Mouse (Mus musculus) liver, embryonic 15.5 days (tissue): ENCODE measurements around the gene Slc7a14. TPM values are rescaled to one million over a fixed set of nuclear protein-coding genes. Genes with fewer than 3 reads are reported as not detected.

Experiments used
- ATAC-seq: fragments of 200-750 bp; cut with Nextera tagmentation; 2 replicates; pipeline ENCODE4 v1.8.0; 2017; ENCODE audit warnings: moderate number of reproducible peaks, mild to moderate bottlenecking, moderate library complexity; ENCODE audit not compliant: insufficient read depth
- H3K27ac ChIP-seq: fragments of 300-500 bp; sonication (generic); replicated peaks from 2 replicates; pipeline ENCODE4 v1.5.1; 2015; ENCODE audit warnings: mild to moderate bottlenecking, inconsistent platforms
- H3K27me3 ChIP-seq: fragments of 300-500 bp; sonication (generic); 2 replicates; pipeline ENCODE4 v1.6.1; 2015; ENCODE audit warnings: mild to moderate bottlenecking, inconsistent platforms
- H3K36me3 ChIP-seq: fragments of 300-500 bp; sonication (generic); replicated peaks from 2 replicates; pipeline ENCODE4 v1.6.1; 2015; ENCODE audit warnings: moderate library complexity, mild to moderate bottlenecking, inconsistent platforms
- H3K4me1 ChIP-seq: fragments of 300-500 bp; sonication (generic); replicated peaks from 2 replicates; pipeline ENCODE4 v1.6.1; 2015; ENCODE audit warnings: inconsistent platforms
- H3K4me2 ChIP-seq: fragments of 300-500 bp; sonication (generic); 2 replicates; pipeline ENCODE4 v1.6.1; 2015; ENCODE audit warnings: moderate library complexity, mild to moderate bottlenecking, inconsistent platforms
- H3K4me3 ChIP-seq: fragments of 300-500 bp; sonication (generic); replicated peaks from 2 replicates; pipeline ENCODE4 v1.5.1; 2015; ENCODE audit warnings: mild to moderate bottlenecking, inconsistent platforms
- H3K9ac ChIP-seq: fragments of 300-500 bp; sonication (generic); 2 replicates; pipeline ENCODE4 v1.6.1; 2015; ENCODE audit warnings: moderate library complexity, mild to moderate bottlenecking, inconsistent platforms
- H3K9me3 ChIP-seq: fragments of 300-500 bp; sonication (generic); replicated peaks from 2 replicates; pipeline ENCODE4 v1.6.1; 2016; ENCODE audit warnings: inconsistent platforms
- WGBS: fragments of 180-500 bp; shearing (Covaris S2); methylation state at CpG from one replicate; pipeline ENCODE4 v1.1.7; 2015; ENCODE audit warnings: mixed read lengths; ENCODE audit not compliant: insufficient replicate concordance; 5-methylcytosine and 5-hydroxymethylcytosine counted together
- polyA plus RNA-seq: library from polyadenylated mRNA; unstranded; fragments of >200 nt; fragmentation: Nextera tagmentation; extraction: Ambion mirVana; gene quantifications from 2 replicates; pipeline ENCODE4 v1.2.1, GENCODE M21; 2015

Slc7a14 gene
- polyA plus RNA-seq, 1 experiment from 2014 or later, result 0.03 TPM

GRCm38 (mm10) chr3:31260964-31261346 is 49.2 kb downstream of the Slc7a14 start:
- Histone ChIP-seq H3K27ac (no peak overlapping the region), H3K4me3 (no peak overlapping the region), H3K9ac (no peak overlapping the region), H3K4me2 (no peak overlapping the region), H3K36me3 (no peaks in the 10 kb centered on the region), H3K4me1 (no peaks in the 10 kb centered on the region), H3K9me3 (no peaks in the 10 kb centered on the region), H3K27me3 (no peaks in the 10 kb centered on the region)
- no peak for ATAC-seq
- WGBS, result 53% methylated on average over 3 of the region's 3 CpGs

- H3K9ac ChIP-seq, result no peak overlapping the region
- H3K4me2 ChIP-seq, result no peak overlapping the region
- 0 out of 2 replicates have a peak, but pooled peaks have one; percentile 60 for ATAC-seq
- H3K4me1 ChIP-seq, result no peaks in the 10 kb centered on the region
- H3K4me3 ChIP-seq, result no peak overlapping the region
- no peak overlapping the region for H3K27ac ChIP-seq
- no peaks in the 10 kb centered on the region for H3K27me3 ChIP-seq
- H3K9me3 ChIP-seq, result no peaks in the 10 kb centered on the region
- H3K36me3 ChIP-seq, result no peaks in the 10 kb centered on the region
- WGBS, result 25% methylated on average over 7 of the region's 7 CpGs
Observed at GRCm38 (mm10) chr3:31260329-31260963, 49.7 kb downstream of the Slc7a14 start.

DNA sequence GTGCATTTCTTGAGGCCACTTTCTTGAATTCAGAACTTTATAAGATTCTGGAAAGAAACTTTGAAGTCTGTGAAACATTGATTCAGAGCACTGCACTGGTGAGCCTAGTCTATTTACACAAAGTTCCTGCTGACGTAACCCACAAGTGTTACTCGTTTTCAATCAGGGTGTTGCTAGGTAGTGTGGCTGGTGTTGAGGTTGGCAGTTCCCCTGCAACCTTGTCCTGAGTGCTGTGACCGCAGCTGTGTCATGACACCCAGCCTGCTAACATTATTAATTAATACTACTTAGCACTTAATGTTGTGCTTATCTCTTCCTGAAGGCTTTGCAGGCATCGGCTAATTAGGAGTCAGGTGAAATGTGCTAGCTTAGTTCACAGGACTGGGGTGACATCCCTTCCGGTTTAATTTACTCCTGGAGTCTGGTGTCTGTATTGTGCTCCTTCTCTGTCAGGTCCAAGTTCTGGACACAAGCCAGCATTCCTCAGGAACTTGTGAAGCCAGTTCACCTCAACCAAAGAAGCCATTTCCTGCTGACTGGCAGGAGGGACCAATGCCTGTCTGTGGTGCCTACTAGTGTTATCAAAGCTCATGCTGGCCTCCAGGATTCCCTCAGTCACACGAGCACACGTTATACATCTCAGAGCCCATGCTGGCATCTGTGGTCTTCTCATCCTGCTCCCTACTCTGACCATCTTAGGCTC is 50.5 kb downstream of the Slc7a14 start:
- H3K36me3 ChIP-seq, result no peaks in the 10 kb centered on the region
- H3K4me2 ChIP-seq, result no peak overlapping the region
- H3K27me3 ChIP-seq, result no peaks in the 10 kb centered on the region
- H3K27ac ChIP-seq, result no peak overlapping the region
- H3K9me3 ChIP-seq, result no peaks in the 10 kb centered on the region
- 46% methylated on average over 7 of the region's 7 CpGs for WGBS
- H3K4me1 ChIP-seq, result no peaks in the 10 kb centered on the region
- H3K9ac ChIP-seq, result no peak overlapping the region
- no peak for ATAC-seq
- H3K4me3 ChIP-seq, result no peak overlapping the region

DNA sequence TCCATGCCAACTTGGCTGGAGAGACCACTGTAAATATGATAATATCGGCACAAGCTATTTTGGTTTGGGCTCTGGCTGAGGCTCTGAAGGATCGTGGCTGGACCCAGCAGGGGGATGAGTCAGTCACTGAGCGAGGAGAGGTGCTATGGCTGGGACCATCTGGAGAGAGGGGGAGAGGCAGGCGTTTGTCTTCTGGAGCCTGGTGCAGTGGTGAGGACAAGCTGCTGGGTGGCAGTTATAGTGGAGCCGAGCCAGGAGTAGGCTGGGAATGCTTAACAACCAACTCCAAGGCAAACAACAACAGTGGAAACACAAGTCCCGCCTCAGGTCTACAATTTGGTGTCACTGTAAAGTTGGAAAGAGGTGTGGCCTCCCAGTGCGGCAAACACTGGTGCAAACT is 55.8 kb downstream of the Slc7a14 start:
- Histone ChIP-seq H3K9ac (no peak overlapping the region), H3K9me3 (no peaks in the 10 kb centered on the region), H3K36me3 (no peaks in the 10 kb centered on the region), H3K27ac (no peak overlapping the region), H3K4me3 (no peak overlapping the region), H3K4me1 (no peaks in the 10 kb centered on the region), H3K27me3 (no peaks in the 10 kb centered on the region), H3K4me2 (no peak overlapping the region)
- no peak for ATAC-seq
- WGBS, result 58% methylated on average over 7 of the region's 7 CpGs

DNA sequence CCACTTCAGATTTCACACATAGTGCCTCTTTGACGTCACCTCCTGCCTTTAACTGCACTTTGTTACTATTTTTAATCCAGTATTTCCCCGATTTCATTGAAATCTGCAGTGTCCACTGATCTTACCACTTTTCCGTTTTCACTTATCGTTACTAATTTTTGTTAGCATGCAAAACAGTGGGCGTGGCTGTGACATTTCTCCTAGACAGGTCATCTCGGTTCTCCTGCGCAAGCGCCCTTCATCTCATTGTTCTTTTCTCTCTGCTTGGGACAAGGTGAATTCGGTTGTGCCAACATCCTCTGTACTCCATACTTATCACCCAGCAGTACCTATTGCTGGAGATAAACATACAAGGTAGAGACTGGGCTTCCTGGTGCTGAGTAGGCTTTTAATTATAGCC is 56.3 kb downstream of the Slc7a14 start:
- no peaks in the 10 kb centered on the region for H3K9me3 ChIP-seq
- H3K27ac ChIP-seq, result no peak overlapping the region
- no peaks in the 10 kb centered on the region for H3K27me3 ChIP-seq
- no peaks in the 10 kb centered on the region for H3K4me1 ChIP-seq
- H3K36me3 ChIP-seq, result no peaks in the 10 kb centered on the region
- ATAC-seq, result no peak
- 71% methylated on average over 9 of the region's 9 CpGs for WGBS
- H3K9ac ChIP-seq, result no peak overlapping the region
- no peak overlapping the region for H3K4me2 ChIP-seq
- no peak overlapping the region for H3K4me3 ChIP-seq

- Histone ChIP-seq H3K9ac (no peak overlapping the region), H3K4me2 (no peak overlapping the region), H3K27ac (no peak overlapping the region), H3K27me3 (no peaks in the 10 kb centered on the region), H3K4me1 (no peaks in the 10 kb centered on the region), H3K4me3 (no peak overlapping the region), H3K36me3 (no peaks in the 10 kb centered on the region), H3K9me3 (no peaks in the 10 kb centered on the region)
- no peak for ATAC-seq
- 53% methylated on average over 3 of the region's 3 CpGs for WGBS
Observed at GRCm38 (mm10) chr3:31252566-31252965, 57.6 kb downstream of the Slc7a14 start.

DNA sequence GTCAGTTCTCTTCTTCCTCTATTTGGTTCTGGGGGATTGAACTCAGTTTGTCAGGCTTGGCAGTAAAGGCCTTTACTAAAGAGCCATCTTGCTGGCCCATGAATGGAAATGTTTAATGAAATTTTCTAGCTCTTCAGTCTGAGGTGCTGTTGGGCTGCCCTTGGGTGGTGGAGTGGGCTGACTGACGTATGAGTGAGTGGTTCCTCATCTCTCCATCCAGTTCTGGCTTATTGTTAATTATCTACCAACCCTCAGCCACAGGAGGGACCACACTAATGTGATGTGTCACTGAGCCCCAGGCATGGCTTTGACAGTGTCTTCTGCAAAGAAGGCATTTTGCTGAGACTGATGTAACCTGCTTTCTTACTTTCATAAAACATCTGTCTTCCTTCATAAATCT is 66.7 kb downstream of the Slc7a14 start:
- Histone ChIP-seq H3K36me3 (no peaks in the 10 kb centered on the region), H3K4me1 (no peaks in the 10 kb centered on the region), H3K4me3 (no peak overlapping the region), H3K4me2 (no peak overlapping the region), H3K9me3 (no peaks in the 10 kb centered on the region), H3K27ac (no peak overlapping the region), H3K27me3 (no peaks in the 10 kb centered on the region), H3K9ac (no peak overlapping the region)
- WGBS, result 22% methylated on average over 1 of the region's 1 CpGs
- no peak for ATAC-seq

- no peaks in the 10 kb centered on the region for H3K36me3 ChIP-seq
- no peak for ATAC-seq
- H3K4me1 ChIP-seq, result no peaks in the 10 kb centered on the region
- H3K4me2 ChIP-seq, result no peak overlapping the region
- 72% methylated on average over 8 of the region's 8 CpGs for WGBS
- no peak overlapping the region for H3K27ac ChIP-seq
- H3K27me3 ChIP-seq, result no peaks in the 10 kb centered on the region
- H3K9ac ChIP-seq, result no peak overlapping the region
- no peaks in the 10 kb centered on the region for H3K9me3 ChIP-seq
- no peak overlapping the region for H3K4me3 ChIP-seq
Observed at GRCm38 (mm10) chr3:31240840-31241239, 69.3 kb downstream of the Slc7a14 start.

DNA sequence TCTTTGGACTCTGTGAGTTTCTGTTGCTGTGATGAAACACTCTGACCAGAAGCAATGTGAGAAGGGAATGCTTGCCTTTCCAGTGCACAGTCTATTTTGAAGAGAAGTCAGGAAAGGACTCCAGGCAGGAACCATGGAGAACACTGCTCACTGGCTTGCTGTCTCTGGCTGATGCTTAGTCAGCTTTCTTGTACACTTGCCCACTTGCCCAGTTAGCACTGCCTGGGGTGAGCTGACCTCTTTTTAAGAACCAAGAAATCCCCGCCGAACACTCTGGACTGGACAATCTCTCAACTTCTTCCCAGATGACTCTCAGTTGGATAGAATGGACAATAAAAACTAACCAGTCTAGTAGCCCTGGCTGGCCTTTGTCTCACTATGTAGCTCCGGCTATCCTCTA is 70.5 kb downstream of the Slc7a14 start:
- Histone ChIP-seq H3K36me3 (no peaks in the 10 kb centered on the region), H3K4me3 (no peak overlapping the region), H3K4me1 (no peaks in the 10 kb centered on the region), H3K27ac (no peak overlapping the region), H3K9ac (no peak overlapping the region), H3K9me3 (no peaks in the 10 kb centered on the region), H3K4me2 (no peak overlapping the region), H3K27me3 (no peaks in the 10 kb centered on the region)
- no peak for ATAC-seq
- WGBS, result 70% methylated on average over 3 of the region's 3 CpGs

DNA sequence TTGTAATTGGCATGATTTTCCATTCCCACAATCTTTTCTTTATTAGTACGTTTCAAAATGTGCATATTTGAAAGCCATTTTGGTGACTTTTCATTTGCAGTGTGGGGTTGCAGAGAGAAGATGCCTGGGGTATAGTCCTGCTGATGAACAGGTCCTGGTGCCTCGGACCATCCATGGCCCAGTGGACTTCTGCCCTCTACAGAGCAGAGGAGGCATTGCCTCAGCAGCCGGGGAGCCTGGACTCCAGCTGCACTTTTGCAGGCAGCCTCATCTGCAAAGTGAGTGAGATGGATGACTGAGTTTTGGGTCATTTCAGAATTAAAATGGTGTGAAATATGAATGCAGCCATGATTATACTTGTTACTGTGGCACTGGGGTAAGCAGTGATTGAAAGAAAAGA is 72.2 kb downstream of the Slc7a14 start:
- Histone ChIP-seq H3K9me3 (no peaks in the 10 kb centered on the region), H3K36me3 (no peaks in the 10 kb centered on the region), H3K4me2 (no peak overlapping the region), H3K4me1 (no peaks in the 10 kb centered on the region), H3K27me3 (no peaks in the 10 kb centered on the region), H3K4me3 (no peak overlapping the region), H3K27ac (no peak overlapping the region), H3K9ac (no peak overlapping the region)
- no peak for ATAC-seq
- 32% methylated on average over 3 of the region's 3 CpGs for WGBS

DNA sequence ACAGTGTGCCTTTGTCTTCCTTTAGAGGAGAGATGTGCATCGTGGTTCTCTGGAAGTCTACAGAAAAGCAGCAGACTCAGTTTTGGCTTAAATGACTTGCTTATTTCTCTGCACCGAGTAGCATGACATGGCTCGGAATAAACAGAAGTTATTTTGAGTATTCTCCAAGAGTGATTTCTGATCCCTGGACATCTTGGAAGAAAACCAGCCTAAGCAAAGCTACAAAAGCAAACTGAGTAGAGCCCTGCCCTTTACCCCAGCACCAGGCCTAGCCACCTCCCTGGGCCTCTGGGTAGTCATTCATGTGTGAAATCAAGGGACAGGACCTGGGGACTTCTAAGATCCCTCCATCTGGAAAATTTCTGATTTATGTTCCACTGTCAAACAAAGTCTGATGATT is 74.0 kb downstream of the Slc7a14 start:
- Histone ChIP-seq H3K9ac (no peak overlapping the region), H3K4me2 (no peak overlapping the region), H3K36me3 (no peaks in the 10 kb centered on the region), H3K27me3 (no peaks in the 10 kb centered on the region), H3K27ac (no peak overlapping the region), H3K4me3 (no peak overlapping the region), H3K4me1 (no peaks in the 10 kb centered on the region), H3K9me3 (no peaks in the 10 kb centered on the region)
- no peak for ATAC-seq
- 62% methylated on average over 3 of the region's 3 CpGs for WGBS

DNA sequence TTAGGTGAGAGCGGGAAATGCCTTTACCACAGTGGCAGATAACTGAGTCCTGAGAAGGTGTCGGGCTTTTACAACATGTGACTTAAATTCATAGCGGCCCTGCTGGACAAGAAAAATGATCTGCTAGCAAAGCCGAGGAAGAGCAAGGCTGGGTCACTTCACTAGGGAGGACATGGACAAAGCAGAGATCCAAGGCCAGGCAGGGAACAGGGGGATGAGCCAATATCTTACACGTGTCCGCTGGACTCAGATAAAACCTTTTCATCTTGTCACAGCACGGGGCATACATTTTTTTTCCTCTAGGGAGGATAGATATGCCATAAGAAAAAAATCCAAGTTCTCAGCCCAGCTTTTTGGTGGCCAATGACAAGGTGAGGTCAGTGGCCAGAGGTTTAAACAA is 75.8 kb downstream of the Slc7a14 start:
- no peak overlapping the region for H3K4me3 ChIP-seq
- H3K9ac ChIP-seq, result no peak overlapping the region
- no peak overlapping the region for H3K4me2 ChIP-seq
- 60% methylated on average over 7 of the region's 7 CpGs for WGBS
- H3K4me1 ChIP-seq, result no peaks in the 10 kb centered on the region
- no peak overlapping the region for H3K27ac ChIP-seq
- no peaks in the 10 kb centered on the region for H3K9me3 ChIP-seq
- no peaks in the 10 kb centered on the region for H3K27me3 ChIP-seq
- no peak for ATAC-seq
- H3K36me3 ChIP-seq, result no peaks in the 10 kb centered on the region
